Mouse (Mus musculus): ENCODE data around the gene Gm10912. TPM values are rescaled to one million over a fixed set of nuclear protein-coding genes. Genes with fewer than 3 reads are reported as not detected.
"Not testable (repeated sequence)": the region's sequence is repeated elsewhere in the genome, so short reads cannot be mapped to it uniquely, and the experiment has no call there.

The Gm10912 gene
- not detected in 2 replicates for polyA plus RNA-seq (2016; fragmentation: Nextera tagmentation; extraction: Ambion mirVana)

DNA sequence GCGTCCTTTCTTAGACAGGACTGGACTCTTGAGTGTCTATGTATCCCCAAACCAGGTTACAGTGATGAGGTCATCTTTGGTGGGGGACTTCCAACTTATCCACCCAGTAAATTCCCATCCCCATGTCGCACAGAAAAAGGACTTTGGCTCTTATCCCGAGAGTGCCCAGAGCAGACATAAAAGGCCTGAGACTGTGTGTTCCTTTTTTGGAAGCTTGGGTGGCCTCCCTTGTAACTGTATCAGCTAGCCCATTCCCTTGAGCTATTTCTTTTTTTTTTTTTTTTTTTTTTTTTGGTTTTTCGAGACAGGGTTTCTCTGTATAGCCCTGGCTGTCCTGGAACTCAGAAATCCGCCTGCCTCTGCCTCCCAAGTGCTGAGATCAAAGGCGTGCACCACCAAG lies at the start of gene Gm10912:
Gene Gm10912 (plus strand): TSS at position 301 of the 400 bp plus-strand sequence.
- not testable (repeated sequence) for H3K4me2 ChIP-seq; H3K9me3 ChIP-seq (replicated peaks); H3K9ac ChIP-seq; H3K27ac ChIP-seq; H3K27me3 ChIP-seq (replicated peaks); H3K4me3 ChIP-seq; ATAC-seq
- Histone ChIP-seq H3K4me1 (peaks cover 57% of the 10 kb centered on the region), H3K36me3 (peaks cover 21% of the 10 kb centered on the region)
- WGBS (ENCODE audit: insufficient replicate concordance), result 80% methylated on average over 6 of the region's 6 CpGs

DNA sequence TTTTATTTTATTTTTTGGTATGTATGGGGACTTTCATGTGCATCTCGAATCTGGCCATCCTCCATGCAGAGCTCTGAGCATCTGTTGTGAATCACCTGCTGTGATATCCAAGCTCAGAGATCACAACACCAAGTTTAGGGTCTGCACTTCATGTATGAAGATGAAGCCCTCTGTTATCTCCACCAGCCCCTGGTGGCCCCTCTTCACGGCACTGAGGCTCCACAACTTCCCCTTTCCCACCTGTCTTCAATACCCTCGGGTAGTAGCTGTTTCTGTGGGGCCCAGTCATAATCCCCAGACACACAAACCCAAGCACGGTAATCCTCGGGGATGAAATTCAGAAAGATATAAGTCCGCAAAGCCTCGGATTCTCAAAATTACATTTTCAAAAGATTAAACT lies 42.5 kb upstream of the Gm10912 start:
- Histone ChIP-seq H3K9me3 (replicated peaks) (no peaks in the 10 kb centered on the region), H3K36me3 (no peaks in the 10 kb centered on the region), H3K4me1 (peaks cover 7% of the 10 kb centered on the region), H3K9ac (no peak overlapping the region), H3K4me2 (no peak overlapping the region), H3K27ac (no peak overlapping the region), H3K4me3 (no peak overlapping the region), H3K27me3 (replicated peaks) (peaks cover 3% of the 10 kb centered on the region; the same call in 1 of the 2 replicates)
- ATAC-seq, result no peak
- WGBS (ENCODE audit: insufficient replicate concordance), result 63% methylated on average over 7 of the region's 7 CpGs

DNA sequence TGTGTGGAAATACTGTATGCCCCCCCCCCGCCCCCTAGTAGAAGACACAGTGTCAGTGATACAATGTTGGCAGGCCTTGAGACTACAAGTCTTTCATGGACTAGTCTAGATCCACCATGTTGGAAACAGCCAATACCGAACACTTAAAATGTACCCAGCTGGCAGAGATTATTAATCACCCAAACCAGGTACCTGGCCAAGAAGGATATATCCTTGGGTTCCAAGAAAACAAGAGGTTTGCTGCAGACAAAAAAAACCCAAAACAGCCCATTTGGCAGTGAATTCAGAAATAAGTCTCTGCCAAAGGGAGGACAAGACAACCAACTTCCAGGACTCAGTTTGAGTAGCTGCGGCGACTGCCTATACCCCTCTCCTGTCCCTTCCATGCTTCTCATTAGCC lies 41.0 kb upstream of the Gm10912 start:
- Histone ChIP-seq H3K36me3 (no peaks in the 10 kb centered on the region), H3K4me3 (no peak overlapping the region), H3K27ac (no peak overlapping the region), H3K9ac (no peak overlapping the region), H3K4me2 (no peak overlapping the region), H3K4me1 (peaks cover 19% of the 10 kb centered on the region), H3K9me3 (replicated peaks) (no peaks in the 10 kb centered on the region), H3K27me3 (replicated peaks) (0 out of 2 replicates have a peak, but pooled peaks cover 3% of the 10 kb centered on the region)
- no peak for ATAC-seq
- 82% methylated on average over 4 of the region's 4 CpGs for WGBS (ENCODE audit: insufficient replicate concordance)

DNA sequence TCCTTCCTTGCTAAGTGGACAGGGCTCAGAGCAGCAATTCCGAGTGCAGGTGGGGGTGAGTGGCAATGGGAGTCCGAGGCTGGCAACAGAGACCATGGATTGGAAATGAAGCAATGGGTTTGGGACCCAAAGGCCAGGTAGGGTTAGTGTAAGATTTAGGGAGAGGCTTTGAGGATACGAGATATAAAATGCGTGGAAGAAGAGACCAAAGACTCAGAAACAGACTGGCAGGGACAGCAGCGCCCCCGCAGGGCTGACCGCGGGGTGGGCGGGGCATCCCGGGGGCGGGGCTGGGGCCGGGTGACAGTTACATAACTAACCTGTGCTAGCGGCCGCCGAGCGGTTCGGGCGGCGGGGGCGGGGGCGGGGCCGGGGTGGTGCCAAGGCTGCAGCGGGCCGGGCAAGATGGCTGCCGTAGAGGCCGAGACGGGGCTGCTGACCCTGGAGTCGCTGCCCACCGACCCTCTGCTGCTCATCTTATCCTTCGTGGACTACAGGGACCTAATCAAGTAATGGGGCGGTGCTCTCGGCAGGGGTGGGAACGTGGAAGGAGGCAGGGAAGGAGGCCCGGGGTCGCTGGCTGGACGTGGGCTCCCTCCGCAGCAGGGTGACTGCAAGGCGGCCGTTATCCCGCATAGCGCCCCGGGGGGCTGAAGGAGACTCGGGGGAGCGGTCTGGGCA lies 38.0 kb upstream of the Gm10912 start, which contains the start of gene Fbxo3:
Gene Fbxo3 (plus strand): TSS at position 264 of the 681 bp plus-strand sequence.
- Histone ChIP-seq H3K27me3 (replicated peaks) (0 out of 2 replicates have a peak, but pooled peaks cover 3% of the 10 kb centered on the region), H3K36me3 (peaks cover 23% of the 10 kb centered on the region), H3K27ac (peak within 1 kb of the TSS; percentile 94), H3K4me2 (peak within 1 kb of the TSS; percentile 79), H3K4me3 (peak within 1 kb of the TSS; percentile 97), H3K9me3 (replicated peaks) (no peaks in the 10 kb centered on the region), H3K4me1 (peaks cover 34% of the 10 kb centered on the region), H3K9ac (peak within 1 kb of the TSS; percentile 99)
- 7% methylated on average over 39 of the region's 44 CpGs for WGBS (ENCODE audit: insufficient replicate concordance)
- peak; percentile 93 for ATAC-seq

DNA sequence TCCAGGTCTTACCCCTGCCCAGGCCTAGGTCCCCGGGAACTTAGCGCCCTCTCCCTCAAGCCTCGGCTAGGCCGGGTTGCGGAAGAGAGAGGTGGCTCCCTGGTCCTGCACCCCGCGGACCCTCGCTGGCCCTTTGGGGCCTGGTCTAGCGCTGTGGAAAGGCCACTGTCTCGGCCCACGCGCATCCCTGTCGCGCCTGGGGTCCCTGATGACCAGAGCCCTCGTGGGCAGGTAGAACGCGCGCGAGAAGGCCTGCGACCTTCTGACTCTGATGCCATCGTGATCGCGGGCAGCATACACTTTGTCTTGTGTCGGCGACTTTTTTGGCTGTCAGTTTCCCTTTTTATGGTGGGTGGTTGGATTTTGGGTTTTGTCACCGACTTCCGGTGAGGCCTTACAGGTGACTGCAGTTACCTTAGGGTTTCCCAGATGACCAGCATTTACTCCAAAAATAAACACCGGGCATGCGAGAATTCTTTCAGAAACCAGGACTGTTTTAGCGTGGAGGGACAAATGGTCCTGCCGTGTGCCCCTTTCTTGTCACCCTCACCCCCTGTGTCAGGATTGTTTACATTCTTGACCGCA lies 37.4 kb upstream of the Gm10912 start, which contains the start of gene 4931422A03Rik:
Gene 4931422A03Rik (minus strand): TSS at position 223 of the 585 bp plus-strand sequence.
- 1% methylated on average over 32 of the region's 32 CpGs for WGBS (ENCODE audit: insufficient replicate concordance)
- H3K4me2 ChIP-seq, result peak within 1 kb of the TSS; percentile 79
- peak; percentile 59 for ATAC-seq

DNA sequence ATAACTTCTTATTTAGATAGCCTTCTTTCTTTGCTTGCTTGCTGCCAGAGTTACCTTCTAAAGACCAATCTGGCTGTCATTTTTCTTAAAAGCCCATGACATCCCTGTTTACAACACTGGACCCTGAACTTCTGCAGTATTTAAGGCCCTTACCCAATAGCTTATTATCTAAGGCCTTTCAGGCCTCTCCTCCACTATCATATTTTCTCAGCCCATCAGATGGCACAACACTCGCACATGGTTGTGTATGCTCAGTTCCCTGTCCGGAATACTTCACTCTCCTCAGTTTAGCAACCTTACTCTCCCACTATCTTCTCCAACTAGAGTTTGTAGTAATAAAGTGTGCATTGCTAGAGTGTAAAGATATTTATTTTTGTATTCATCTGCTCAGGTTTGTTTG lies 36.6 kb upstream of the Gm10912 start:
- H3K9me3 ChIP-seq (replicated peaks), result no peaks in the 10 kb centered on the region
- H3K36me3 ChIP-seq, result peaks cover 35% of the 10 kb centered on the region
- peaks cover 34% of the 10 kb centered on the region for H3K4me1 ChIP-seq
- peak overlapping the region; percentile 99 for H3K9ac ChIP-seq
- 5% methylated on average over 2 of the region's 2 CpGs for WGBS (ENCODE audit: insufficient replicate concordance)
- ATAC-seq, result peak; percentile 78
- H3K4me3 ChIP-seq, result peak overlapping the region; percentile 97
- peak overlapping the region; percentile 94 for H3K27ac ChIP-seq
- H3K27me3 ChIP-seq (replicated peaks), result 0 out of 2 replicates have a peak, but pooled peaks cover 3% of the 10 kb centered on the region
- H3K4me2 ChIP-seq, result peak overlapping the region; percentile 79

More for the DNA sequence above, 37.4 kb upstream of the Gm10912 start, which contains the start of gene 4931422A03Rik:
- peaks cover 34% of the 10 kb centered on the region for H3K4me1 ChIP-seq
- peaks cover 28% of the 10 kb centered on the region for H3K36me3 ChIP-seq
- peak within 1 kb of the TSS; percentile 97 for H3K4me3 ChIP-seq
- H3K9ac ChIP-seq, result peak within 1 kb of the TSS; percentile 99
- peak within 1 kb of the TSS; percentile 94 for H3K27ac ChIP-seq
- H3K9me3 ChIP-seq (replicated peaks), result no peaks in the 10 kb centered on the region
- 0 out of 2 replicates have a peak, but pooled peaks cover 3% of the 10 kb centered on the region for H3K27me3 ChIP-seq (replicated peaks)

DNA sequence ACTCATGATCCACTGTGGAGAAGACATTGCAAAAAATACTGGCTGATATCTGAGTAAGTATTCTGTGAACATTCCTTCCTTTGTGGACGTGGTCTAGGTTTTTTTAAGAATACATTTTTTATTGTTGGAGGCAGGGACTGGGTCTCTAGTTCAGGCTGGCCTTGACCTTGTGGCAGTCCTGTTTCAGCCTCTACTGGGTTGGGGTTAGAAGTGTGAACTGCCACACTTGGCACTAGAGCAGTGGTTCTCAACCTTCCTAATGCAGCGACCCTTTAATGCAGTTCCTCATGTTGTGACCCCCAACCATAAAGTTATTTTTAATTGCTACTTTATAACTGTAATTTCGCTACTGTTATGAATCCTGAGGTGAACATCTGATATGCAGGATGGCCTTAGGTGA lies 35.2 kb upstream of the Gm10912 start:
- H3K4me2 ChIP-seq, result peak overlapping the region; percentile 79
- 77% methylated on average over 3 of the region's 3 CpGs for WGBS (ENCODE audit: insufficient replicate concordance)

DNA sequence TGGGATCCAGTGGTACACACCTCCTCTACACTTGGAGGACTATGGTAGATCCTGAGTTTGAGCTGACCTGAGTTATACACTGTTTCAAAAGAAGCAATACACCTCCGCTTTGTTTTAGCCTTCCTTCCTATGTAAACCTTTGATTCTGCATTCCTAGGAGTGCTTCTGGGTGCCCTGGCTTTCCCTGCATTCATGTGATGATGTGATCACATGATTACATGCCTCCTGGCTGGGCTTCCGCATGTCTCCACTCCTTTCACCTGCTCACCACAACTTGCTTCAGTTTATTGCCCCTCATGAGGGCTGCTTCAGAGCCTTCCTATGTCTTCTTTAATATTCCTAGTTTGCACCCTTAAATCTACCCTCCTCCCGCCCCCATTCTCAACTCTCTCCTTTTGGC lies 33.6 kb upstream of the Gm10912 start:
- Histone ChIP-seq H3K4me1 (peaks cover 41% of the 10 kb centered on the region), H3K27ac (no peak overlapping the region), H3K9ac (no peak overlapping the region), H3K4me2 (no peak overlapping the region), H3K27me3 (replicated peaks) (no peaks in the 10 kb centered on the region), H3K36me3 (peaks cover 65% of the 10 kb centered on the region), H3K4me3 (no peak overlapping the region), H3K9me3 (replicated peaks) (no peaks in the 10 kb centered on the region)
- no peak for ATAC-seq
- WGBS (ENCODE audit: insufficient replicate concordance), result 89% methylated on average over 3 of the region's 3 CpGs

More for the DNA sequence above, 35.2 kb upstream of the Gm10912 start:
- Histone ChIP-seq H3K4me1 (peaks cover 34% of the 10 kb centered on the region), H3K9ac (peak overlapping the region; percentile 99; the same call in 1 of the 2 replicates), H3K27ac (peak overlapping the region; percentile 94; the same call in 1 of the 2 replicates), H3K27me3 (replicated peaks) (no peaks in the 10 kb centered on the region), H3K4me3 (peak overlapping the region; percentile 3), H3K36me3 (peaks cover 48% of the 10 kb centered on the region), H3K9me3 (replicated peaks) (no peaks in the 10 kb centered on the region)
- ATAC-seq, result no peak

DNA sequence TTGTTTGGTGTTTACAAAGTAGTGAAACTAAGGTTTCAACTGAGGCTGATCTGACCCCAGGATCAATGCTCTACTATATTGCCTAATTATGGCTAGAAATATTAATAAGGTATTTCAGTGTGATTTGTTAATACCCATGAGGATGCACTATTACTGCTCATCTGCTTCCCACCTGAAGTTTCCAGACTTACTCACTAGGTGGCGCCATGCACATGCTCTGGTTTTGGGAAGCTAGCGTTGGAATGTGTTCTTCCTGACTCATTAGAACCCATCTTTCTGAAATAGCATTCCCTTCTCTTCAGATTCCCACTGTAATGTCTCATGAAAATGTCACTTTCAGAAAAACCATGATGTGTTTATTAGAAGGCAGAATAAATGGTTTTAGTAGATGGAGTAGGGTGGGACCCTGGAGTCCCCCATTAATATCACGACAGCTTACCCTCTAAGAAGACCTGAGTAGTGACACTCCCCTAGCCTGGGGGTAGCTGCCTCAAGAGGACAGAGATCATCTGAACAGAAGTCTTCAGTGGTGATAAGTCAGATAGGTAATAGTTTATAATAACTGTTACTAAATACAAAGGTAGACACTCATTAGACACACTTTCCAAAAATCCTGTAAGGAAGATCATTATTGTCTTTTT lies 30.7 kb upstream of the Gm10912 start:
- 34% methylated on average over 3 of the region's 3 CpGs for WGBS (ENCODE audit: insufficient replicate concordance)
- ATAC-seq, result peak; percentile 59
- peaks cover 91% of the 10 kb centered on the region for H3K36me3 ChIP-seq

DNA sequence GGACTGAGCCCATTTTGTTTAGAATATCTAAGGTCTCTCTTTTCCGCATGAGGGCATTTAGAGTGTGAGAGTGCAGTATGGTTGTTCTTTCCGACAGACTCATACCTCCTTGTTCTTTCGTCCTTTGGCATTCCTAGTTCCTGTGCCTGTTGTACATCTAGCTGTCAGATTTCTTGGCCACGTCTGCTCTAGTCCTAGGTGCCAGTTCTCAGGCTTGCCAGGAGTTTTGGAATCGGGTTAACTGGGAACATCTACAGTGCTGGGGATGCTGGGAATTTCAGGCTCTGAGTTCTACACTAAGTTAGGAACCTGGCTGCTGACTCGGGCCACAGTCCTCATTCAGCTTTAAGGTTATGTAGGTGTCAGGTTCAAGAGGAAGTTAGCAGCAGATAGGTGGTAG lies 30.0 kb upstream of the Gm10912 start:
- Histone ChIP-seq H3K4me2 (no peak overlapping the region), H3K9ac (peak overlapping the region; percentile 50), H3K27ac (peak overlapping the region; percentile 27), H3K27me3 (replicated peaks) (no peaks in the 10 kb centered on the region), H3K36me3 (peaks cover 93% of the 10 kb centered on the region), H3K4me1 (peaks cover 19% of the 10 kb centered on the region), H3K9me3 (replicated peaks) (no peaks in the 10 kb centered on the region), H3K4me3 (no peak overlapping the region)
- no peak for ATAC-seq
- WGBS (ENCODE audit: insufficient replicate concordance), result 81% methylated on average over 6 of the region's 6 CpGs

More for the DNA sequence above, 30.7 kb upstream of the Gm10912 start:
- Histone ChIP-seq H3K27me3 (replicated peaks) (no peaks in the 10 kb centered on the region), H3K27ac (no peak overlapping the region), H3K4me2 (no peak overlapping the region), H3K4me3 (no peak overlapping the region), H3K9ac (no peak overlapping the region), H3K4me1 (peaks cover 22% of the 10 kb centered on the region), H3K9me3 (replicated peaks) (no peaks in the 10 kb centered on the region)

DNA sequence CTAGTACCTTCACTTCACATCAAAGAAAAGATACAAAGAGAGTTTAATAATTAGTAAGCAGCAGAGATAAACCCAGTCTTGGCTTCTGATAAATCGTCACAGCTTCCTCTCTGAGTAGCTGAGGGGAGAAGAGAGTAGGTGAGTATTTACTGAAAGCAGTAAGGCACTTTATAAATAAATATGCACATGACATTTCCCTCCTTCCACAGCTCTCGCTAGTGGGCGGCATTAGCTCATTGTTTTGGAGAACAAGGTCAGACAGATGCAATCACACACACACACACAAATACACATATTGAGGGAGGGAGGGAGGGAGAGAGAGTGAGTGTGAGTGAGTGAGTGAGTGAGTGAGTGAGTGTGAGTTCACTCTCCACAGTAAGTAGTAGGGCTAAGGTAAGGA lies 29.3 kb upstream of the Gm10912 start:
- H3K9me3 ChIP-seq (replicated peaks), result no peaks in the 10 kb centered on the region
- no peak overlapping the region for H3K4me2 ChIP-seq
- ATAC-seq, result no peak
- WGBS (ENCODE audit: insufficient replicate concordance), result 69% methylated on average over 3 of the region's 3 CpGs
- peak overlapping the region; percentile 27 for H3K27ac ChIP-seq
- no peaks in the 10 kb centered on the region for H3K27me3 ChIP-seq (replicated peaks)
- H3K4me3 ChIP-seq, result no peak overlapping the region
- no peak overlapping the region for H3K9ac ChIP-seq
- peaks cover 90% of the 10 kb centered on the region for H3K36me3 ChIP-seq
- H3K4me1 ChIP-seq, result peaks cover 21% of the 10 kb centered on the region

DNA sequence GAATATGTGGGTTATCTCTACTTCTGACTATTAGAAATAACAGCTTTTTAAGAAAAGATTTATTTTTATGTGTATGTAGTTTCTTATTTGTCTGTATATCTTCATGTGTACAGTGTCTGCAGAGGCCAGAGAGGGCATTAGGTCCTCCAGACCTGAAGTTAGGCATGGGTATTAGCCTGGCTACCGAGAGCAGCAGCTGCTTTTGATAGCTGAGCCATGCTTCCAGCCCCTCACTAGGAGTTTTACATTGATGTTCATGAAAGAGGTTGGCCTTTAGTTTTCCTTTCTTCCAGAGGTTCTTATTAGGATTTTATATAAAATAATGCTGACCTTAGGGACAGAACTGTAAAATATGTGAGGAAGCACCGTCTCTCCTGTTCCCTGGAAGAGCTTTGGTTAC lies 27.4 kb upstream of the Gm10912 start:
- peaks cover 84% of the 10 kb centered on the region for H3K36me3 ChIP-seq
- peaks cover 23% of the 10 kb centered on the region for H3K4me1 ChIP-seq
- no peak overlapping the region for H3K4me3 ChIP-seq
- no peak overlapping the region for H3K9ac ChIP-seq
- no peaks in the 10 kb centered on the region for H3K27me3 ChIP-seq (replicated peaks)
- no peaks in the 10 kb centered on the region for H3K9me3 ChIP-seq (replicated peaks)
- WGBS (ENCODE audit: insufficient replicate concordance), result 87% methylated on average over 2 of the region's 2 CpGs
- no peak for ATAC-seq
- no peak overlapping the region for H3K27ac ChIP-seq
- no peak overlapping the region for H3K4me2 ChIP-seq
